Comparison of ENCODE assay signal across 8 mouse cellular contexts in the genomic region with DNA sequence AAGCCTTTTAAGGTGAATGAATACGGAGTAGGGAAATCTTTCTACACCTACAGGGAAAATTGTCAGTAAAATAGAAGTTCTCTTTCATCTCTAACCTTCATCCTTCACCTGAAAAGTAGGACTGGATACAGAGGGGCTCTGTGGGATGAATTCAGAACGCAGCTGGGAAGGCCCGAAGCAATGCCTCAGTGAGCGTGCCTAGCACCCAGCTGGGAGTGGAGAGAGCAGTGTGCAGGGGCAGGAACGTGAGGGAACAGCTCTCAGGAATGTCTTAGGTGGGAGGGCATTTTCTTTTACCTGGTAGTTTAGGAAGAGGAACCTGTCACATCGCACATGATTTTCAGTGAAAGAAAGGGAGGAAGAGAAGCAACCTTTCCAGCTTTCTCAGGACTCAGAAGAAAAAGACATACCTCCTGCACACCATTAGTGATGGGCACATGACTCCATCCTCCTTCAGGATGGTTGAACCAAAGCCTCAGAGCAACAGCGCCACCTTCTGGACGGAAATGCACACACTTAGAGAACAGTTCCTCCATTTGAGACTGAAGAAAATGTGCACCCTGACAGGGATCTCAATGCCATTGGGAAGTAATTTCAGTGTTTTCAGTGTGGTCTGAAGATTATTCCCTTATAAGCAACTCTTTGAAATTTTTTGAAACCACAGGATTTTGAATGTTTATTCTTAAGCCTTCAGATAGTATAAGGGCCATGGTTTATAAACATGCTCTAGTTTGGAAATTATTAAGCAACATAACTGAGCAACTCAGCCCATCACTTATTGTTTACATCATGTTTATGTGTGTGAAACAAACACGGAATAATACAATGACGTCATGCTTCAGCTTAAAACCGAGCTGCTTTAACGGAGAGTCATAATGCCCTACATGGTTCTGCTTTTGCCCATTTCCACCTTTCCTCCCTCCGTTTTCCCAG.
DNase-seq lines count a peak whose midpoint lies in the region; ATAC-seq and TF ChIP-seq lines count a peak whose summit lies in the region.

No protein-coding gene starts in this region.

- H3K4me3 ChIP-seq in C2C12 (ENCODE audit: insufficient read depth, poor library complexity, severe bottlenecking) = no peak overlapping the region
- H3K4me3 ChIP-seq in embryonic facial prominence, embryonic 11.5 days (ENCODE audit: low read depth, low read length) = no peak overlapping the region
- no peak overlapping the region for H3K4me3 ChIP-seq in kidney, embryonic 14.5 days (ENCODE audit: low read length)
- H3K4me3 ChIP-seq in limb, embryonic 15.5 days = no peak overlapping the region
- H3K4me3 ChIP-seq in neural tube, embryonic 12.5 days = no peak overlapping the region

- 28% methylated on average over 13 of the region's 13 CpGs for WGBS in embryonic facial prominence, embryonic 11.5 days
- WGBS in kidney, embryonic 14.5 days = 38% methylated on average over 13 of the region's 13 CpGs
- WGBS in limb, embryonic 15.5 days = 32% methylated on average over 13 of the region's 13 CpGs
- 30% methylated on average over 13 of the region's 13 CpGs for WGBS in neural tube, embryonic 12.5 days

- H3K36me3 ChIP-seq in C2C12 (ENCODE audit: control insufficient read depth, insufficient read depth) = no peaks in the 10 kb centered on the region
- H3K36me3 ChIP-seq in embryonic facial prominence, embryonic 11.5 days (replicated peaks; ENCODE audit: control insufficient read depth, insufficient read depth, low read depth, low read length) = no peaks in the 10 kb centered on the region
- H3K36me3 ChIP-seq in kidney, embryonic 14.5 days (ENCODE audit: control insufficient read depth, insufficient read depth, low read length) = no peaks in the 10 kb centered on the region
- no peaks in the 10 kb centered on the region for H3K36me3 ChIP-seq in limb, embryonic 15.5 days
- no peaks in the 10 kb centered on the region for H3K36me3 ChIP-seq in neural tube, embryonic 12.5 days

- no peaks in the 10 kb centered on the region for H3K79me3 ChIP-seq in C2C12 (ENCODE audit: low read depth)

- H3K4me2 ChIP-seq in embryonic facial prominence, embryonic 11.5 days (ENCODE audit: low read depth, low read length) = no peak overlapping the region
- no peak overlapping the region for H3K4me2 ChIP-seq in kidney, embryonic 14.5 days (replicated peaks; ENCODE audit: low read depth, low read length)
- no peak overlapping the region for H3K4me2 ChIP-seq in limb, embryonic 15.5 days
- no peak overlapping the region for H3K4me2 ChIP-seq in neural tube, embryonic 12.5 days (replicated peaks)

- no peak overlapping the region for H3K27ac ChIP-seq in embryonic facial prominence, embryonic 11.5 days (replicated peaks; ENCODE audit: low read depth, low read length)
- H3K27ac ChIP-seq in kidney, embryonic 14.5 days (ENCODE audit: low read depth, low read length) = no peak overlapping the region
- H3K27ac ChIP-seq in limb, embryonic 15.5 days = no peak overlapping the region
- no peak overlapping the region for H3K27ac ChIP-seq in neural tube, embryonic 12.5 days

- no peak overlapping the region for H3ac ChIP-seq in C2C12 (ENCODE audit: control insufficient read depth, insufficient read length, low read depth)

- no peaks in the 10 kb centered on the region for H3K27me3 ChIP-seq in C2C12 (ENCODE audit: control insufficient read depth, insufficient read depth, insufficient read length)
- no peaks in the 10 kb centered on the region for H3K27me3 ChIP-seq in embryonic facial prominence, embryonic 11.5 days (ENCODE audit: control insufficient read depth, insufficient read depth, low read length)
- no peaks in the 10 kb centered on the region for H3K27me3 ChIP-seq in kidney, embryonic 14.5 days (ENCODE audit: control insufficient read depth, insufficient read depth, low read length)
- no peaks in the 10 kb centered on the region for H3K27me3 ChIP-seq in limb, embryonic 15.5 days
- H3K27me3 ChIP-seq in neural tube, embryonic 12.5 days (replicated peaks) = no peaks in the 10 kb centered on the region

- no peaks in the 10 kb centered on the region for H3K9me3 ChIP-seq in embryonic facial prominence, embryonic 11.5 days (replicated peaks; ENCODE audit: control insufficient read depth, low read length)
- no peaks in the 10 kb centered on the region for H3K9me3 ChIP-seq in kidney, embryonic 14.5 days (ENCODE audit: control insufficient read depth, low read length)
- H3K9me3 ChIP-seq in limb, embryonic 15.5 days = no peaks in the 10 kb centered on the region
- no peaks in the 10 kb centered on the region for H3K9me3 ChIP-seq in neural tube, embryonic 12.5 days

- peak; percentile 85 for DNase-seq in adrenal gland, postnatal 25 days
- peak; percentile 95 for DNase-seq in embryonic facial prominence, embryonic 11.5 days (ENCODE audit: low spot score)
- peak; percentile 30 to 71 for DNase-seq in heart, adult 9 months (ENCODE audit: low spot score in 2 of 2)
- peak; percentile 46 for DNase-seq in testis, postnatal 14 days (ENCODE audit: low spot score)

- ATAC-seq in embryonic facial prominence, embryonic 11.5 days (replicated peaks; ENCODE audit: insufficient number of reproducible peaks, low FRiP score, low TSS enrichment, low read depth) = 0 out of 2 replicates have a peak, but pooled peaks have one; percentile 70
- peak; percentile 83; the same call in 1 of the 2 replicates for ATAC-seq in kidney, embryonic 14.5 days (ENCODE audit: low FRiP score, low TSS enrichment)
- ATAC-seq in limb, embryonic 15.5 days (ENCODE audit: insufficient number of reproducible peaks, low FRiP score, low TSS enrichment, low read depth) = 0 out of 2 replicates have a peak, but pooled peaks have one; percentile 63
- ATAC-seq in neural tube, embryonic 12.5 days (ENCODE audit: low FRiP score, low read depth) = peak; percentile 86

- no peaks in the 10 kb centered on the region for H3K79me2 ChIP-seq in C2C12 (ENCODE audit: control insufficient read depth, insufficient read depth)

- H3K9ac ChIP-seq in embryonic facial prominence, embryonic 11.5 days (replicated peaks; ENCODE audit: low read length) = no peak overlapping the region
- no peak overlapping the region for H3K9ac ChIP-seq in kidney, embryonic 14.5 days (ENCODE audit: low read depth, low read length)
- no peak overlapping the region for H3K9ac ChIP-seq in limb, embryonic 15.5 days
- H3K9ac ChIP-seq in neural tube, embryonic 12.5 days = no peak overlapping the region

- H3K4me1 ChIP-seq in embryonic facial prominence, embryonic 11.5 days (ENCODE audit: control insufficient read depth, insufficient read depth, low read length) = no peaks in the 10 kb centered on the region
- H3K4me1 ChIP-seq in kidney, embryonic 14.5 days (ENCODE audit: control insufficient read depth, insufficient read depth, low read length) = no peaks in the 10 kb centered on the region
- H3K4me1 ChIP-seq in limb, embryonic 15.5 days = 0 out of 2 replicates have a peak, but pooled peaks cover 2% of the 10 kb centered on the region
- H3K4me1 ChIP-seq in neural tube, embryonic 12.5 days = no peaks in the 10 kb centered on the region

- TF ChIP-seq CTCF in C2C12 (IDR thresholded peaks at IDR 0.05; ENCODE audit: control insufficient read depth, insufficient read depth, insufficient read length) = peak; percentile 49

TF ChIP-seq in C2C12, 6 proteins besides CTCF, POLR2A, EP300 and RAD21:
- TF ChIP-seq MYOD1 (IDR thresholded peaks at IDR 0.05; ENCODE audit: control insufficient read depth, insufficient read length, low read depth) (no peak), USF1 (IDR thresholded peaks at IDR 0.05; ENCODE audit: low read depth) (peak; percentile 75)
